Mouse (Mus musculus) testis, adult 2 months (tissue): ENCODE results near the gene Nrxn1. TPM values are rescaled to one million over a fixed set of nuclear protein-coding genes. Genes with fewer than 3 reads are reported as not detected.

Experiments
- H3K27ac ChIP-seq: fragments of 200-500 bp; 2 replicates; pipeline ENCODE4 v1.5.1; 2012; ENCODE audit warnings: low read depth, low read length; ENCODE audit not compliant: control insufficient read depth, insufficient read depth
- H3K27me3 ChIP-seq: fragments of 200-500 bp; 2 replicates; pipeline ENCODE4 v1.6.1; 2012; ENCODE audit warnings: mild to moderate bottlenecking, low read length, moderate library complexity; ENCODE audit not compliant: control insufficient read depth, insufficient read depth
- H3K36me3 ChIP-seq: fragments of 200-500 bp; 2 replicates; pipeline ENCODE4 v1.6.1; 2012; ENCODE audit warnings: mild to moderate bottlenecking, low read length; ENCODE audit not compliant: control insufficient read depth, insufficient read depth
- H3K4me1 ChIP-seq: fragments of 200-500 bp; 2 replicates; pipeline ENCODE4 v1.6.1; 2012; ENCODE audit warnings: low read length; ENCODE audit not compliant: control insufficient read depth, insufficient read depth
- H3K4me3 ChIP-seq: fragments of 200-500 bp; 2 replicates; pipeline ENCODE4 v1.5.1; 2012; ENCODE audit warnings: low read depth, mild to moderate bottlenecking, low read length, moderate library complexity, mixed read lengths; ENCODE audit not compliant: control insufficient read depth
- CTCF ChIP-seq: fragments of 200-500 bp; IDR thresholded peaks from 2 replicates; pipeline ENCODE4 v1.5.1; 2012; ENCODE audit warnings: low read depth, mild to moderate bottlenecking, inconsistent platforms, low read length, moderate library complexity; ENCODE audit not compliant: control insufficient read depth, insufficient read depth, insufficient replicate concordance
- POLR2A ChIP-seq: fragments of 200-500 bp; IDR thresholded peaks from 2 replicates; pipeline ENCODE4 v1.6.1; 2012; ENCODE audit warnings: low read depth, mild to moderate bottlenecking, inconsistent platforms, low read length, moderate library complexity; ENCODE audit not compliant: control insufficient read depth
- polyA plus RNA-seq: library from polyadenylated mRNA; depleted of rRNA; stranded (reverse); fragments of >200 nt; gene quantifications from 2 replicates; pipeline ENCODE4 v1.2.3, GENCODE M21; 2012

The Nrxn1 gene
- polyA plus RNA-seq, 1 experiment, result 3.1 TPM

GRCm38 (mm10) chr17:90788491-90789127, 304.3 kb downstream of the Nrxn1 start:
- TF ChIP-seq CTCF, result no peak
- TF ChIP-seq POLR2A, result no peak
- H3K4me3 ChIP-seq, result no peak overlapping the region
- no peak overlapping the region for H3K27ac ChIP-seq
- no peaks in the 10 kb centered on the region for H3K36me3 ChIP-seq
- H3K4me1 ChIP-seq, result no peaks in the 10 kb centered on the region
- H3K27me3 ChIP-seq, result no peaks in the 10 kb centered on the region

GRCm38 (mm10) chr17:90788040-90788439, 304.8 kb downstream of the Nrxn1 start:
- no peak for TF ChIP-seq CTCF
- Histone ChIP-seq H3K27ac (no peak overlapping the region), H3K27me3 (no peaks in the 10 kb centered on the region), H3K36me3 (no peaks in the 10 kb centered on the region), H3K4me3 (no peak overlapping the region), H3K4me1 (no peaks in the 10 kb centered on the region)

- no peak overlapping the region for H3K27ac ChIP-seq
- no peak overlapping the region for H3K4me3 ChIP-seq
- H3K4me1 ChIP-seq, result no peaks in the 10 kb centered on the region
- no peaks in the 10 kb centered on the region for H3K36me3 ChIP-seq
- TF ChIP-seq POLR2A, result no peak
- TF ChIP-seq CTCF, result no peak
- H3K27me3 ChIP-seq, result no peaks in the 10 kb centered on the region
Observed at GRCm38 (mm10) chr17:90787121-90787788, 305.6 kb downstream of the Nrxn1 start.

GRCm38 (mm10) chr17:90780481-90780880, 312.4 kb downstream of the Nrxn1 start:
- Histone ChIP-seq H3K27me3 (no peaks in the 10 kb centered on the region), H3K4me3 (no peak overlapping the region), H3K36me3 (no peaks in the 10 kb centered on the region), H3K27ac (no peak overlapping the region), H3K4me1 (no peaks in the 10 kb centered on the region)
- no peak for TF ChIP-seq POLR2A
- no peak for TF ChIP-seq CTCF

GRCm38 (mm10) chr17:90775397-90775796, 317.5 kb downstream of the Nrxn1 start:
- no peak for TF ChIP-seq CTCF
- no peak for TF ChIP-seq POLR2A
- H3K27ac ChIP-seq, result no peak overlapping the region
- no peak overlapping the region for H3K4me3 ChIP-seq
- no peaks in the 10 kb centered on the region for H3K4me1 ChIP-seq
- no peaks in the 10 kb centered on the region for H3K36me3 ChIP-seq
- no peaks in the 10 kb centered on the region for H3K27me3 ChIP-seq

GRCm38 (mm10) chr17:90773233-90773632, 319.6 kb downstream of the Nrxn1 start:
- Histone ChIP-seq H3K27me3 (no peaks in the 10 kb centered on the region), H3K36me3 (no peaks in the 10 kb centered on the region), H3K4me3 (no peak overlapping the region), H3K4me1 (no peaks in the 10 kb centered on the region), H3K27ac (no peak overlapping the region)
- TF ChIP-seq POLR2A, result no peak
- TF ChIP-seq CTCF, result no peak

- H3K36me3 ChIP-seq, result no peaks in the 10 kb centered on the region
- no peaks in the 10 kb centered on the region for H3K27me3 ChIP-seq
- H3K4me3 ChIP-seq, result no peak overlapping the region
- TF ChIP-seq POLR2A (no peak), CTCF (no peak)
- H3K27ac ChIP-seq, result no peak overlapping the region
- no peaks in the 10 kb centered on the region for H3K4me1 ChIP-seq
Observed at GRCm38 (mm10) chr17:90768216-90768615, 324.7 kb downstream of the Nrxn1 start.

GRCm38 (mm10) chr17:90727124-90727523, 365.7 kb downstream of the Nrxn1 start:
- Histone ChIP-seq H3K4me3 (no peak overlapping the region), H3K27me3 (no peaks in the 10 kb centered on the region), H3K4me1 (no peaks in the 10 kb centered on the region), H3K27ac (no peak overlapping the region), H3K36me3 (no peaks in the 10 kb centered on the region)
- TF ChIP-seq POLR2A (no peak), CTCF (no peak)
